Mouse (Mus musculus): ENCODE data around the gene Ext2. TPM values are rescaled to one million over a fixed set of nuclear protein-coding genes. Genes with fewer than 3 reads are reported as not detected.
A peak's percentile ranks its signal among the peaks of the same experiment; 100 is the strongest.

Gene Ext2
- total RNA-seq, 2 experiments from 2014 or later, result 51.2 to 53.0 TPM

GRCm38 (mm10) chr2:93704195-93704594 is 118.2 kb downstream of the Ext2 start:
- no peak for DNase-seq (ENCODE audit: low spot score in 2 of 2)
- intact Hi-C loops (cut with DNase I), result no loop called here

GRCm38 (mm10) chr2:93702936-93703926 is 119.1 kb downstream of the Ext2 start:
- intact Hi-C loops (cut with DNase I), result no loop called here
- peak in 1 of 2 experiments; percentile 12 for DNase-seq (ENCODE audit: low spot score in 2 of 2)

- intact Hi-C loops (cut with DNase I), result no loop called here
- no peak for DNase-seq (ENCODE audit: low spot score in 2 of 2)
Observed at GRCm38 (mm10) chr2:93699346-93699745, 123.0 kb downstream of the Ext2 start.

DNA sequence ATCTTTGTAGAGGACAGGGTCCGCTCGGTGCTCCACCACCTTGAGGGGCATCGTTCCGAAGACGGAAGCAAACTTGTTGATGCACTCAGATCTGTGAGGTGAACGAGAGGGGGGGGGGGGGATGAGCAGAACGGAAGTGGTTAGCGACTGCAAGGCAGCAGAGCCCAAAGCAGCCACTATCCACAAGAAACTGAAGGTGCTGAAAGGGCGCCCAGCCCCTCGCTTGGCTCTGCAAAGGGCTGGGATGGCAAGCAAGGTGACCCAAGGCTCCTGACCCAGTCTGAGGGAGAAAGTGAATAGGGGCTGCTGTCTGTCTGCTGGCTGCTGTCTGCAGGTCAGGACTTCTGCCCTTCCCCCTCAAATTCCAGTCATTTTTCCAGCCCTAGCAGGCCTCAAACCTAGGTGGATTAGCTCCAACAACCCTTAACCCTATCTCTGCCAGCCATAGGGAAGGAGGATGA is 126.2 kb downstream of the Ext2 start:
- DNase-seq (ENCODE audit: low spot score in 2 of 2), result no peak
- intact Hi-C loops (cut with DNase I), result no loop called here

DNA sequence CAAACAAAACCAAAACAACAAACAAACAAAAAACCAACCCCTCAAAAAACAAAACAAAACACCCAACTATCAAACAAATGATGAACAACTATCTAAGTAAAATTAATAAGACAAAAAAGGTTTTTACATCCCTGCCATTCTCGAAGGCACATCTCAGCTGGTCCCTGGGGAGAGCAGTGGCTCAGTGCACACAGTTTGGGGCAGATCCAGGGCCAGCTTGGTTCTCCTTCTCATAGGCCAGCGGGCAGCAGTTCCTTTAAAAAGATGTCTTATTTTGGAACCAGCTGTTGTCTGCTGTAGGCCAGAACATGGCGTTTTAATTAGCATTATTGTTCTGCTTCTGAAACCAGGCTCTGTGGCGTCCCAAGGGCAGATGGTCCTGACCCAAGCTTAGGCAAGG is 129.3 kb downstream of the Ext2 start:
- intact Hi-C loops (cut with DNase I), result no loop called here
- DNase-seq (ENCODE audit: low spot score in 2 of 2), result no peak

- DNase-seq (ENCODE audit: low spot score in 2 of 2), result no peak
- intact Hi-C loops (cut with DNase I), result no loop called here
Observed at GRCm38 (mm10) chr2:93690064-93690930, 132.1 kb downstream of the Ext2 start.

GRCm38 (mm10) chr2:93683674-93684073 is 138.7 kb downstream of the Ext2 start:
- intact Hi-C loops (cut with DNase I), result no loop called here
- DNase-seq (ENCODE audit: low spot score in 2 of 2), result peak in 1 of 2 experiments; percentile 55

- no peak for DNase-seq (ENCODE audit: low spot score in 2 of 2)
- intact Hi-C loops (cut with DNase I), result no loop called here
Observed at GRCm38 (mm10) chr2:93682601-93683202, 139.7 kb downstream of the Ext2 start.

DNA sequence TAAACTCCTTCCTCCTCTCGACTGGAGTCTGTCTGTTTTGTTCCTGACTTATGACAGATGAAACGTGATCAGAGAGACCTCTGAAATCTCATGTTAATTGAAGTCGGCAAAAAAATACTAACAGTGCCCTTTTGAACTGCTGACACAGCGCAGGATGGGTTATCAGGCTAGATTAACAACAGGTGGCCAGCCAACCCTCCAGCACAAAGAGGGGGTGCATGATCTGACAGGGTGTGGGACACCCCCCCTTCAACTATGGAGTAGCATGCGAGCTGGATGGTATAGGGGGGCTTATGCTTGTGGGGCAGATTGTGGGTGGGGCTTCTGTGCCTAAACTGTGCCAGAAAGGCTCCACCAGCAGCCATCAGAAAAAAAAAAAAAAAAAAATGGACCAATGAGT is 141.0 kb downstream of the Ext2 start:
- DNase-seq (ENCODE audit: low spot score in 2 of 2), result no peak
- intact Hi-C loops (cut with DNase I), result no loop called here

GRCm38 (mm10) chr2:93677231-93677630 is 145.1 kb downstream of the Ext2 start:
- intact Hi-C loops (cut with DNase I), result no loop called here
- no peak for DNase-seq (ENCODE audit: low spot score in 2 of 2)

DNA sequence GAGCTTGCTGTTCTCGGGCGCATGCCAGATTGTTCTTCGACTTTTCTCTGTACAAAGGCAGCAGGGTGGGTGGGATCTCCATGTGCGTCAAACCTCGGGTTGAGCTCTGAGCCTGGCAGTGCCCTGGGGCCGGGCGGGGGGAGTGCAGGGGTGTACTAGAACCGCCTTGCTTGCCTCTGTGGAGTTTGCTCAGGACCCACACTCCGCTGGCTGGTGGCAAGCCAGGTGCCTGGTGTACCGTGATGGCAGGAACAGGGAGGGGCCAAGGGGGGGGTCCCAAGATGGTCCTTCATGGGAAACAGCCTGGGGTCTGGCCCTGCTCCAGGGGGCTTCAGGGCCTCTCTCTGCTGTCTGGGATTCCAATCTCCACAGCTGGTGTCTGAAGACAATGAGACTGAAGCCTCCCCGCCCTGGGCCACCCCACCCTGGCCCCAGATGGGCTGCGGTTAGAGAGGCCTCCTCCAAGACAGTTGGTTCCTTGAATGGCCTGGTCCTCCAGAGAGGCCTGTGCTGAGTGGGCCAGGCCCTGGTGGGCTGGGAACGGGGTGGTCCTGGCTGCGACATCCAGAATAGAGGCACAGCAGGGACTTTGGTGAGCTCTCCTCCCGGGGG is 150.7 kb downstream of the Ext2 start:
- intact Hi-C loops (cut with DNase I), result no loop called here
- DNase-seq (ENCODE audit: low spot score in 2 of 2), result no peak

- DNase-seq (ENCODE audit: low spot score in 2 of 2), result peak in 1 of 2 experiments; percentile 33
- intact Hi-C loops (cut with DNase I), result no loop called here
Observed at GRCm38 (mm10) chr2:93666146-93666858, 156.1 kb downstream of the Ext2 start.

DNA sequence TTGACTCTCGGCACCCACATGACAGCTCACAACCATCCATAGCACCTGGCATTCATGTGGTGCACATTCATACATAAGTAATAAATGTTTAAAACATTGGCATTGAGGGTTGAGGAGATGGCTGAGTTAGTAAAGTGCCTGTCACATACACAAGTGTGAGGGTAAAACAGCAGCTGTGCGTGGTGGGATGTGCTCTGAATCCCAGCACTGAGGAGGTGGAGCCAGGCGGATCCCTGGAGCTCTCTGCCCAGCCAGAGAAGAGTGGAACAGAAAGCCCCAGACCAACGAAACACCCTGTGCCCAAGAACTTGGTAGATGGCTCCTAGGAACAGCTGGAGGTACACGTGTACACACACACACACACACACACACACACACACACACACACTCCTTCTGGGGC is 156.9 kb downstream of the Ext2 start:
- peak in 1 of 2 experiments; percentile 43 for DNase-seq (ENCODE audit: low spot score in 2 of 2)
- intact Hi-C loops (cut with DNase I), result no loop called here

- intact Hi-C loops (cut with DNase I), result loop anchor here (5.0 kb wide), 1 partner anchor 120 kb away; no protein-coding TSS in a partner anchor
- DNase-seq (ENCODE audit: low spot score in 2 of 2), result no peak
Observed at GRCm38 (mm10) chr2:93662240-93662865, 160.0 kb downstream of the Ext2 start.

DNA sequence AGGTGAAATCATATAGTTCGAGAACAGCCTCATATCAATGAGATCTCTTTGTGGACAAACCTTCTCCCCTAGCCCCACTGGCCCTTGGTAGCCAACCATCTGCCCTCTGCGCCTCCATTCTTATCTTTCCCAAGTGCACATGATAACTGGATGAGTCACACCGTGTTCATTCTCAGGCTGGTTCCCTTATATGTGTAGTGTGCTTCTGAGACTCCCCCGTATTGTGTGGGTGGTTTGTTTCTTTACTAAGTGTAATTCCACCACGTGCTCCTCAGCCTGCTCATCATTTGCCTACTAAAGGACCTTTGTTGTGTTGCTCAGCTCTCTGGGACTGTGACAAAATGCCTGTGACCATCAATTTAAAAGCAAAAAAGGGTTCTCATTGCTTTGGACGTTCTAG is 161.3 kb downstream of the Ext2 start:
- no peak for DNase-seq (ENCODE audit: low spot score in 2 of 2)
- intact Hi-C loops (cut with DNase I), result loop anchor here (5.0 kb wide), 1 partner anchor 121 kb away; no protein-coding TSS in a partner anchor

DNA sequence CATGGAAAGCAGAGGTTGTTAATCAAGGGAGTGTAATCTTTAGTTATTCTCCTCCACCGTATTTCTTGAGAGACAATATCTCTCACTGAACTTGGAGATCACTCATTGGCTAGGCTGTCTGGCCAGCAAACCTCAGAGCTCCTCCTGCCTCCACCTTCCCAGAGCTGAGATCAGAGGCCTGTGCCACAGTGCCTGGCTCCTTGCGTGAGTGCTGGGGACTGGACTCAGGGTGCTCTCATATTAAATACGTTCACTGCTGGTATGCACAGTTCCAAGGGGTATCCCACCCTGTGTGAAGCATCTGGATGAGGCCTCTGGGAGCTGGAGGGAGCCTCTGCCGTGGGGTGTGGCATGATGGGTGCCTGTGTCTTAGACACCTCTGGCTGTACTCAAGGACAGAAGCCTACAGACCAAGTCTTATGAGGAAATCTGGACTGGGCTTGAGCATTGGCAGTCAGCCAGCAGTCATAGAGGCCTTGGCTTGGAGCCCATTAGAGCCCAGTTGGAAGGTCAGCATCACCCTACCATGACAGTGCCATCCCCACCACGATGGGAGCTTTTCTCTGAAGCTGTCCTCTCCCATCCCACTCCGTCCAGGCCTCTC is 162.6 kb downstream of the Ext2 start:
- intact Hi-C loops (cut with DNase I), result loop anchor here (1.0 to 5.0 kb wide), 3 partner anchors 122 to 238 kb away; no protein-coding TSS in a partner anchor
- DNase-seq (ENCODE audit: low spot score in 2 of 2), result no peak

DNA sequence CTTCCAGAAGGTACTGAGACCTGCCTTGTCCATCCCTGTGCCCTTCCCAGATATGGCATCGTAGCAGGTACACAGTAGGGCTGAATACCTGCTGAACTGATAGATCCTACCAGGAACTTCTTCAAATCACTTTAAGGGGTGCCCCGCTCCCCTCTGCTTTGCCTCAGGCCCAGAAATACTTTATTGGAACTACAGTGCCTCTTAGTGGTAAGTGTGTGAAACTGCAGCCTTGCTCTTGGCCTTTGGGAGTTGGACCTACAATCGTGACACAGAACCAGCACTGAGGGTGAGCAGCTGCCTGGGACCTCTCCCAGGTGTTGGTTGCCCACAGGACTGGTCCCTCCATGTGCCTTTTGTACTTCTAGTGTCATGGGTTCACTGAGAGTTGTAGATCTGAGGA is 163.4 kb downstream of the Ext2 start:
- intact Hi-C loops (cut with DNase I), result loop anchor here (1.0 to 5.0 kb wide), 2 partner anchors 184 to 237 kb away; no protein-coding TSS in a partner anchor
- DNase-seq (ENCODE audit: low spot score in 2 of 2), result peak; percentile 28 to 47

Measured in left cerebral cortex, postnatal 25 days (tissue).